Mouse (Mus musculus): ENCODE results near the gene Ndufa4. TPM values are rescaled to one million over a fixed set of nuclear protein-coding genes. Genes with fewer than 3 reads are reported as not detected.
"Not testable (repeated sequence)": the region's sequence is repeated elsewhere in the genome, so short reads cannot be mapped to it uniquely, and the experiment has no call there.

The Ndufa4 gene
- 982 and 1,035 TPM in 2 replicates for polyA plus RNA-seq (2015; fragmentation: Nextera tagmentation; extraction: Ambion mirVana)

- DNase-seq (ENCODE audit: low spot score), result peak; percentile 89
Observed at GRCm38 (mm10) chr6:11907269-11908032, at the start of gene Ndufa4, which contains the start of gene Phf14. TSS of gene Ndufa4 (minus strand) at chr6:11907497. TSS of gene Phf14 (plus strand) at chr6:11907809.

DNA sequence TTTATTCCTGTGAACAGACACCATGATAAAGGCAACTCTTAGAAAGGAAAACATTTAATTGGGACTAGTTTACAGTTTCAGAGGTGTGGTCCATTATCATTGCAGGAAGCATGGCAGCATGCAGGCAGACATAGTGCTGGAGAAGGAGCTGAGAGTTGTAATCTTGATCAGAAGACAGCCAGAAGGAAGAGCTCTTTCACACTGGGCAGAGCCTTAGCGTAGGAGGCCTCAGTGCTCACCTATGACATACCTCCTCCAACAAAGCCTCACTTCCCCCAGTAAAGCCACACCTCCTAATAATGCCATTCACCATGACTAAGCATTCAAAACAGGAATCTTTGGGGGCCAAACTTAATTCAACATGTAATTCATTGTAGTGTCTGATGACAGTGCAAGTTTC, 40.8 kb upstream of the Ndufa4 start:
- no peak for DNase-seq (ENCODE audit: low spot score)

- DNase-seq (ENCODE audit: low spot score), result no peak
Observed at GRCm38 (mm10) chr6:11942089-11942488, 34.8 kb upstream of the Ndufa4 start.

- DNase-seq (ENCODE audit: low spot score), result no peak
Observed at GRCm38 (mm10) chr6:11940895-11941294, 33.6 kb upstream of the Ndufa4 start.

DNA sequence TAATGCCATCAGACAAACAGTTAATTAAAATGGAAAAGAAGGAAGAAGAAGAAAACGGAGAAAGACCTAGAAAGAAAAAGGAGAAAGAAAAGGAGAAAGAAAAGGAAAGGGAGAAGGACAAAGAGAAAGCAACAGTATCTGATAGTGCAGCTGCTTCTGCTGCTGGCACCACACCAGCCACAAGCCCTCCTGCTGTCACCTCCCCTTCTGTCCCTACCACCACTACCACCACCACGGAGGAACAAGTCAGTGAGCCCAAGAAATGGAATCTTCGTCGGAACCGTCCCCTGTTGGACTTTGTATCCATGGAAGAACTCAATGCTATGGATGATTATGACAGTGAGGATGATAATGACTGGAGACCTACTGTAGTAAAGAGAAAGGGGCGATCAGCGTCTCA, 26.1 kb upstream of the Ndufa4 start:
- no peak for DNase-seq (ENCODE audit: low spot score)

DNA sequence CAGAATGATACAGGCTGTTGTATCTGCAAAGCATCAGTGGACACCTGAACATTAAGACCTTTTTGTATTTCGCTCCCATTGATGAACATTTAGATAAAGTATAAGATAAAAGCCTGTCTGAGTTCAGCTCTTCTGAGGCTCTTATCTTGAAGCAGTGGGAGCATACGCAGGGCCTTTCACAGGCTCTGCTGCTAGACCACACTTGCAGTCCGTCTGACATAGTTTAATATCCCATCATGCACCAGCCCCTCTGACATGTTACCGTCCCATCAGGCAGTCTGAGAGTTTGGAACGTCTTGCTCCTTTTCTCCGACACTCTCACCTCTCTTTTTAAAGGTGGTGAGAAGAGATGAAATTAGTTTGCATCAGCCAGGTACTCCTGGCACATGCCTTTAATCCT, 20.2 kb upstream of the Ndufa4 start:
- no peak for DNase-seq (ENCODE audit: low spot score)

- DNase-seq (ENCODE audit: low spot score), result peak; percentile 47
Observed at GRCm38 (mm10) chr6:11926082-11926595, 18.8 kb upstream of the Ndufa4 start.

- DNase-seq (ENCODE audit: low spot score), result peak; percentile 93
Observed at GRCm38 (mm10) chr6:11925496-11926041, 18.3 kb upstream of the Ndufa4 start.

DNA sequence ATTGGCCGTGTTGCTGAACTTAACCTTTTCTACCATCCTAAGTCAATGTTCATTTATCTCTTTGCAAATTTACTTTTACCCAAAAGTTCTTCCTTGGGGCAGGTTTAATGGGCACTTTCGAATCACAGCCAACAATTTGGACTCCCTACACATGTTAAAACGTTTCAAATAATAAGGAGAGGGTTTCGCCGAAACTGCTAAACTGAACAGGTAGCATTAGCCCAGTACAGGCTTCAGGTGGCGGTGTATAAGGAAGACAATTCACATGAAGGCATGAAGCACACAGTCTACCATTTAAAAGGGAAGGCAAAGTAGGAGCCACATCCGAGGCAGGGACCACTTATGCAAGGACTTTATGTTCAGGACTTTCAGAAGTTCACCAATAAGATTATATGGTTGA, 873 bp upstream of the Ndufa4 start:
- no peak for DNase-seq (ENCODE audit: low spot score)

- no peak for DNase-seq (ENCODE audit: low spot score)
Observed at GRCm38 (mm10) chr6:11906890-11907268, 418 bp downstream of the Ndufa4 start.

DNA sequence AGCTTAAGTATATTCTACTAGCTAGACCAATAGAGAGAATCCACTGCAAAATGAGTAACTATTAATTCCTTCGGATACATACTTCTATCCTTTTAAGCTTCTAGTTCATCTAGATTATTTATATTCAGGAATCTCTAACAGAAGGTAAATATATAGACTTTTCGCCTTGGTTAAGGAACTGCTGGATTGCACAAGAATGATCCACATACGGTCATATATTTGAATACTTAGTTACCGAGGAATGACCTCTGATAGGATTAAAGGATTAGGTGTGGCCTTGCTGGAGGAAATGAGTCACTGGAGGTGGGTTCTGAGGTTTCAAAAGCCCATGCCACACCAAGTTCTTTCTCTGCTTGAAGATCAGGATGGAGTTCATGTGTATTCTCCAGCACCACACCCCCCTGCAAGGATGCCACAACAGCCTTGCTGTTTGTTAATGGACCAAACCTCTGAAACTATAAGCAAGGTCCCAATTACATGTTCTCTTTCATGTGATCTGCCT, 6.4 kb downstream of the Ndufa4 start:
- no peak for DNase-seq (ENCODE audit: low spot score)

DNA sequence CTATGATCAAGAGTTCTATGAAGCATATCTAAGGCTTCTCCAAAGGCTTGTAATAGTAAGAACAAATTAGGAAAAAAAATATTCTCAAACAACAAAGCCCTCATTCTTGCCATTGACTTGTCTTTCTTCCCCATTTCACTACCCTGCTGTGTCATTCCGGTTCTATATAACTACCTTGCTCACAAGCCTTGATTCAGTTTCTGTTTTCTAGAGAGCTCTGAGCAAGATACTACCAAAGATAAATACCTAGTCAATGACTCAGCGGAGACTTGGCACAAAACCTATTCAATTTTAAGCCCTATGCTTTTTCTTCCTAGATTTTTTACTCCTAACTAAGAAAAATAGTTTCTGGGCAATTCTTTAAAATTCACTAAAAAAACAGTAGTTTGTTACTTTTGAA, 31.9 kb downstream of the Ndufa4 start:
- DNase-seq (ENCODE audit: low spot score), result not testable (repeated sequence)

Other genes with a start within 250 kb of the Ndufa4 start
- 87.1 and 103 TPM in 2 replicates for gene Phf14, start 312 bp upstream of the Ndufa4 start, polyA plus RNA-seq (2015; fragmentation: Nextera tagmentation; extraction: Ambion mirVana)